ENCODE assay signal across 8 mouse cellular contexts in the genomic region with DNA sequence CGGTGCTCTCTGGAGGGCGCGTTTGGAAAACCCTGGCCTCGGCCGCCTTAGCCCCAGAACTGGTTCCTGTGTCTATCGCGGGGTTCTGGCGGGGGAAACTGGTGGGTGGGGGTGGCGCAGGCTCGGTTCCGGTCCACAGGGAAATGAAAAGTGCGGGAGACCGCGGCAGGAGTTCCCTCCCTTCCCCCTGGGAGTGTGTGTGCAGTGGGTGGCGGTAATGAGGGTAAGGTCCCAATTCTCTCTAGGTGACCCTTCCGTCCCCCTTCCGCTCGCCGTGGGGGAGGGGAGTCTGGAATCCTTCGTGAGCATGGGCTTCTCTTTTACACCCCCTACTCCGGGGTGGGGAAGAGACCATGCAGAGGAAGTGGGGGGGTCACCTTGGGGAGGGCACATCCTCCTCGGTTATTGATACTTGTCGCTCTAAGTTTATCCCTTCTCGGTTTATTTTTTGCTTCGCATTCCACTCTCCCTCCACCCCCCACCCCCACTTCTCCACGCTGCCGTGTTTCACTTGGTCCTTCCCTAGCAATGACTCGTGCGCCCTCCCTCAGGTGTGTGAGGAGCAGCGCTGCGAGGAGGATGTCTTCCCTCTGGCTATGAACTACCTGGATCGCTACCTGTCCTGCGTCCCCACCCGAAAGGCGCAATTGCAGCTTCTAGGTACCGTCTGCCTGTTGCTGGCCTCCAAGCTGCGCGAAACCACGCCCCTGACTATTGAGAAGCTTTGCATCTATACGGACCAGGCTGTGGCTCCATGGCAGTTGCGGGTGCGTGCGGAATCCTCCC. TPM values are rescaled to one million over a fixed set of nuclear protein-coding genes. Genes with fewer than 3 reads are reported as not detected.
DNase-seq lines count a peak whose midpoint lies in the region; ATAC-seq and TF ChIP-seq lines count a peak whose summit lies in the region.

No protein-coding gene starts in this region.

- TF ChIP-seq CTCF in liver, adult 2 months (IDR thresholded peaks at IDR 0.05; ENCODE audit: low read depth, low read length), result no peak

- peaks cover 28% of the 10 kb centered on the region for H3K4me1 ChIP-seq in forebrain, embryonic 11.5 days (replicated peaks; ENCODE audit: control insufficient read depth, insufficient read depth, low read length)
- H3K4me1 ChIP-seq in hindbrain, embryonic 15.5 days (replicated peaks), result peaks cover 46% of the 10 kb centered on the region
- H3K4me1 ChIP-seq in liver, adult 2 months (ENCODE audit: control insufficient read depth, insufficient read depth, low read length), result peaks cover 8% of the 10 kb centered on the region
- peaks cover 38% of the 10 kb centered on the region for H3K4me1 ChIP-seq in neural tube, embryonic 12.5 days

- H3K79me2 ChIP-seq in liver, adult 2 months (ENCODE audit: control insufficient read depth, insufficient read depth, low read length), result peaks cover 5% of the 10 kb centered on the region; the same call in 1 of the 2 replicates

- WGBS in forebrain, embryonic 11.5 days, result under 1% methylated on average over 37 of the region's 43 CpGs
- under 1% methylated on average over 42 of the region's 43 CpGs for WGBS in hindbrain, embryonic 15.5 days
- WGBS in liver, adult 2 months, result 3% methylated on average over 43 of the region's 43 CpGs
- WGBS in neural tube, embryonic 12.5 days, result under 1% methylated on average over 43 of the region's 43 CpGs

- no peak for TF ChIP-seq POLR2A in liver, adult 2 months (IDR thresholded peaks at IDR 0.05; ENCODE audit: extremely low read depth, insufficient read depth, low read length)

- H3K4me3 ChIP-seq in forebrain, embryonic 11.5 days (ENCODE audit: low read depth, low read length), result peak overlapping the region; percentile 81
- H3K4me3 ChIP-seq in hindbrain, embryonic 15.5 days, result peak overlapping the region; percentile 74
- H3K4me3 ChIP-seq in liver, adult 2 months (ENCODE audit: insufficient read depth, low read depth, low read length), result peak overlapping the region; percentile 95
- peak overlapping the region; percentile 72 for H3K4me3 ChIP-seq in neural tube, embryonic 12.5 days

- no peak for ATAC-seq in forebrain, embryonic 11.5 days (replicated peaks; ENCODE audit: low FRiP score)
- ATAC-seq in hindbrain, embryonic 15.5 days (ENCODE audit: low FRiP score, low read depth), result no peak
- no peak for ATAC-seq in neural tube, embryonic 12.5 days (ENCODE audit: low FRiP score, low read depth)

- H3K4me2 ChIP-seq in forebrain, embryonic 11.5 days (ENCODE audit: low read depth, low read length, severe bottlenecking), result peak overlapping the region; percentile 86
- H3K4me2 ChIP-seq in hindbrain, embryonic 15.5 days, result peak overlapping the region; percentile 97
- peak overlapping the region; percentile 91 for H3K4me2 ChIP-seq in neural tube, embryonic 12.5 days (replicated peaks)

- no peaks in the 10 kb centered on the region; the same call in 1 of the 2 replicates for H3K36me3 ChIP-seq in forebrain, embryonic 11.5 days (ENCODE audit: control insufficient read depth, insufficient read depth, low read length)
- H3K36me3 ChIP-seq in hindbrain, embryonic 15.5 days, result peaks cover under 1% of the 10 kb centered on the region; the same call in 1 of the 2 replicates
- H3K36me3 ChIP-seq in liver, adult 2 months (ENCODE audit: control insufficient read depth, insufficient read depth, low read length), result no peaks in the 10 kb centered on the region
- H3K36me3 ChIP-seq in neural tube, embryonic 12.5 days, result peaks cover 13% of the 10 kb centered on the region

- H3K27ac ChIP-seq in forebrain, embryonic 11.5 days (ENCODE audit: low read depth, low read length), result peak overlapping the region; percentile 97
- H3K27ac ChIP-seq in hindbrain, embryonic 15.5 days (replicated peaks), result peak overlapping the region; percentile 78
- H3K27ac ChIP-seq in liver, adult 2 months (replicated peaks; ENCODE audit: insufficient read depth, low read depth, low read length), result peak overlapping the region; percentile 72
- peak overlapping the region; percentile 21; the same call in 1 of the 2 replicates for H3K27ac ChIP-seq in neural tube, embryonic 12.5 days

- no peaks in the 10 kb centered on the region for H3K27me3 ChIP-seq in forebrain, embryonic 11.5 days (ENCODE audit: control insufficient read depth, insufficient read depth, low read length)
- H3K27me3 ChIP-seq in hindbrain, embryonic 15.5 days, result no peaks in the 10 kb centered on the region
- H3K27me3 ChIP-seq in liver, adult 2 months (ENCODE audit: control insufficient read depth, insufficient read depth, low read length), result no peaks in the 10 kb centered on the region
- H3K27me3 ChIP-seq in neural tube, embryonic 12.5 days (replicated peaks), result no peaks in the 10 kb centered on the region

- peak; percentile 47 for DNase-seq in gastrocnemius, postnatal 10 days
- no peak for DNase-seq in gastrocnemius, adult 18-20 months (ENCODE audit: low spot score)
- peak; percentile 75 for DNase-seq in adrenal gland, adult 2 months
- DNase-seq in forebrain, embryonic 11.5 days (ENCODE audit: low spot score), result peak; percentile 80
- peak; percentile 13 for DNase-seq in liver, adult 2 months (ENCODE audit: extremely low read depth, low read depth, low spot score)
- DNase-seq in yolk sac, embryonic 10.5 days (ENCODE audit: low spot score), result peak; percentile 77

- H3K9ac ChIP-seq in forebrain, embryonic 11.5 days (ENCODE audit: low read length), result peak overlapping the region; percentile 88
- H3K9ac ChIP-seq in hindbrain, embryonic 15.5 days, result peak overlapping the region; percentile 60
- H3K9ac ChIP-seq in liver, adult 2 months (ENCODE audit: low read depth, low read length), result peak overlapping the region; percentile 92
- peak overlapping the region; percentile 75 for H3K9ac ChIP-seq in neural tube, embryonic 12.5 days

- no peaks in the 10 kb centered on the region for H3K9me3 ChIP-seq in forebrain, embryonic 11.5 days (ENCODE audit: control insufficient read depth, low read length)
- H3K9me3 ChIP-seq in hindbrain, embryonic 15.5 days, result no peaks in the 10 kb centered on the region
- H3K9me3 ChIP-seq in neural tube, embryonic 12.5 days, result no peaks in the 10 kb centered on the region

RNA-seq across cellular contexts. Expression of a gene that starts 16.9 kb away (rescaled TPM):
- 10 to 100 TPM; 13.0 TPM for total RNA-seq in gastrocnemius, postnatal 10 days (2021)
- total RNA-seq in gastrocnemius, adult 18-20 months (2021), result 10 to 100 TPM; 13.9 to 15.3 TPM
- total RNA-seq in adrenal gland, adult 2 months (2021), result 10 to 100 TPM; 17.6 to 22.5 TPM
- polyA plus RNA-seq in adrenal gland, adult 2 months (2012; rRNA removed), result 9.4 and 11.7 TPM in 2 replicates
- polyA plus RNA-seq in forebrain, embryonic 11.5 days (2014; fragmentation: Nextera tagmentation; extraction: Ambion mirVana), result 34.6 and 37.3 TPM in 2 replicates
- 33.9 and 37.5 TPM in 2 replicates for polyA plus RNA-seq in hindbrain, embryonic 15.5 days (2015; fragmentation: Nextera tagmentation; extraction: Ambion mirVana)
- total RNA-seq in liver, adult 2 months (2014; rRNA removed), result 2.5 and 3.4 TPM in 2 replicates
- polyA plus RNA-seq in liver, adult 2 months (2012; rRNA removed), result 6.7 and 8.1 TPM in 2 replicates
- 32.5 and 35.9 TPM in 2 replicates for polyA plus RNA-seq in neural tube, embryonic 12.5 days (2016; fragmentation: Nextera tagmentation; extraction: Ambion mirVana)

RNA-seq across cellular contexts. Expression of a gene that starts 17.0 kb away (rescaled TPM):
- total RNA-seq in gastrocnemius, postnatal 10 days (2021), result 10 to 100 TPM; 14.7 to 15.5 TPM
- 10 to 100 TPM; 14.7 to 15.4 TPM for total RNA-seq in gastrocnemius, adult 18-20 months (2021)
- 10 to 100 TPM; 32.9 to 40.6 TPM for total RNA-seq in adrenal gland, adult 2 months (2021)
- 15.2 and 17.4 TPM in 2 replicates for polyA plus RNA-seq in adrenal gland, adult 2 months (2012; rRNA removed)
- polyA plus RNA-seq in forebrain, embryonic 11.5 days (2014; fragmentation: Nextera tagmentation; extraction: Ambion mirVana), result 44.5 and 45.5 TPM in 2 replicates
- 41.2 and 43.9 TPM in 2 replicates for polyA plus RNA-seq in hindbrain, embryonic 15.5 days (2015; fragmentation: Nextera tagmentation; extraction: Ambion mirVana)
- total RNA-seq in liver, adult 2 months (2014; rRNA removed), result 14.4 and 15.0 TPM in 2 replicates
- 15.0 and 19.4 TPM in 2 replicates for polyA plus RNA-seq in liver, adult 2 months (2012; rRNA removed)
- 39.7 and 41.6 TPM in 2 replicates for polyA plus RNA-seq in neural tube, embryonic 12.5 days (2016; fragmentation: Nextera tagmentation; extraction: Ambion mirVana)

RNA-seq across cellular contexts. Expression of a gene that starts 17.0 kb away (rescaled TPM):
- 1 to 10 TPM; 1.8 to 2.1 TPM for total RNA-seq in gastrocnemius, postnatal 10 days (2021)
- 1 to 10 TPM; 1.6 to 2.6 TPM for total RNA-seq in gastrocnemius, adult 18-20 months (2021)
- total RNA-seq in adrenal gland, adult 2 months (2021), result 1 to 10 TPM; 2.1 to 2.8 TPM
- polyA plus RNA-seq in adrenal gland, adult 2 months (2012; rRNA removed), result 1.8 and 3.1 TPM in 2 replicates
- polyA plus RNA-seq in forebrain, embryonic 11.5 days (2014; fragmentation: Nextera tagmentation; extraction: Ambion mirVana), result 2.4 and 3.6 TPM in 2 replicates
- 2.0 and 2.5 TPM in 2 replicates for polyA plus RNA-seq in hindbrain, embryonic 15.5 days (2015; fragmentation: Nextera tagmentation; extraction: Ambion mirVana)
- 1.2 and 1.9 TPM in 2 replicates for total RNA-seq in liver, adult 2 months (2014; rRNA removed)
- polyA plus RNA-seq in liver, adult 2 months (2012; rRNA removed), result 0.14 and 0.31 TPM in 2 replicates
- 2.0 and 2.4 TPM in 2 replicates for polyA plus RNA-seq in neural tube, embryonic 12.5 days (2016; fragmentation: Nextera tagmentation; extraction: Ambion mirVana)

RNA-seq across cellular contexts. Expression of a gene that starts 36.1 kb away (rescaled TPM):
- total RNA-seq in gastrocnemius, postnatal 10 days (2021), result 1 to 10 TPM; 4.6 to 4.9 TPM
- 1 to 10 TPM; 3.0 to 3.5 TPM for total RNA-seq in gastrocnemius, adult 18-20 months (2021)
- total RNA-seq in adrenal gland, adult 2 months (2021), result 1 to 10 TPM; 4.6 to 4.8 TPM
- polyA plus RNA-seq in adrenal gland, adult 2 months (2012; rRNA removed), result 5.4 and 6.6 TPM in 2 replicates
- polyA plus RNA-seq in forebrain, embryonic 11.5 days (2014; fragmentation: Nextera tagmentation; extraction: Ambion mirVana), result 7.2 and 8.1 TPM in 2 replicates
- 6.3 and 8.2 TPM in 2 replicates for polyA plus RNA-seq in hindbrain, embryonic 15.5 days (2015; fragmentation: Nextera tagmentation; extraction: Ambion mirVana)
- 1.2 and 2.1 TPM in 2 replicates for total RNA-seq in liver, adult 2 months (2014; rRNA removed)
- polyA plus RNA-seq in liver, adult 2 months (2012; rRNA removed), result 2.2 TPM in 2 replicates
- 10.4 and 12.5 TPM in 2 replicates for polyA plus RNA-seq in neural tube, embryonic 12.5 days (2016; fragmentation: Nextera tagmentation; extraction: Ambion mirVana)

Comparison
In these comparisons a context has a peak if more than half of its experiments do, and no peak if none do; other contexts are left out.
1. H3K27ac ChIP-seq: peak in every context shown above with its lines; median percentile 97 in forebrain, embryonic 11.5 days; 78 in hindbrain, embryonic 15.5 days; 72 in liver, adult 2 months; 21 in neural tube, embryonic 12.5 days.